Mouse (Mus musculus): ENCODE measurements at regions not wholly inside any gene's neighbourhood (a gene's known extent, or its start where the extent isn't known, plus 50 kb on each side); places are given as distances from the start of the nearest gene placed in this dataset.

- no peak for DNase-seq
These were observed 220.0 kb upstream of the N4bp1 start for GRCm38 (mm10) chr8:87105106-87105505.

- peak; percentile 93 for DNase-seq
These were observed 210.2 kb upstream of the N4bp1 start for GRCm38 (mm10) chr8:87095211-87095610.

GRCm38 (mm10) chr8:87094685-87095084 lies 209.6 kb upstream of the N4bp1 start:
- DNase-seq, result peak; percentile 92

GRCm38 (mm10) chr8:87093716-87094115 lies 208.7 kb upstream of the N4bp1 start:
- DNase-seq, result no peak

- no peak for DNase-seq
These were observed 208.0 kb upstream of the N4bp1 start for GRCm38 (mm10) chr8:87093081-87093480.

GRCm38 (mm10) chr8:87087451-87088095 lies 202.5 kb upstream of the N4bp1 start:
- DNase-seq, result no peak

- no peak for DNase-seq
These were observed 193.2 kb upstream of the N4bp1 start for GRCm38 (mm10) chr8:87078260-87078659.

GRCm38 (mm10) chr8:87075921-87076320 lies 190.9 kb upstream of the N4bp1 start:
- no peak for DNase-seq

- DNase-seq, result no peak
These were observed 186.2 kb upstream of the N4bp1 start for GRCm38 (mm10) chr8:87071224-87071623.

- no peak for DNase-seq
These were observed 182.0 kb upstream of the N4bp1 start for GRCm38 (mm10) chr8:87067106-87067505.

GRCm38 (mm10) chr8:87064768-87065167 lies 179.7 kb upstream of the N4bp1 start:
- DNase-seq, result peak; percentile 37

GRCm38 (mm10) chr8:87064250-87064747 lies 179.2 kb upstream of the N4bp1 start:
- DNase-seq, result peak; percentile 37

- no peak for DNase-seq
These were observed 178.5 kb upstream of the N4bp1 start for GRCm38 (mm10) chr8:87063588-87063987.

GRCm38 (mm10) chr8:87049746-87050145 lies 164.7 kb upstream of the N4bp1 start:
- peak; percentile 80 for DNase-seq

- no peak for DNase-seq
These were observed 164.1 kb upstream of the N4bp1 start for GRCm38 (mm10) chr8:87049196-87049595.

GRCm38 (mm10) chr8:87046590-87046989 lies 161.5 kb upstream of the N4bp1 start:
- peak; percentile 61 for DNase-seq

GRCm38 (mm10) chr8:87043016-87043415 lies 158.0 kb upstream of the N4bp1 start:
- DNase-seq, result peak; percentile 80

- peak; percentile 82 for DNase-seq
These were observed 152.7 kb upstream of the N4bp1 start for GRCm38 (mm10) chr8:87037620-87038380.

GRCm38 (mm10) chr8:87035996-87036395 lies 150.9 kb upstream of the N4bp1 start:
- peak; percentile 55 for DNase-seq

- DNase-seq, result no peak
These were observed 143.1 kb upstream of the N4bp1 start for GRCm38 (mm10) chr8:87028171-87028570.

- DNase-seq, result peak; percentile 92
These were observed 140.9 kb upstream of the N4bp1 start for GRCm38 (mm10) chr8:87025946-87026345.

GRCm38 (mm10) chr8:87019795-87020194 lies 134.7 kb upstream of the N4bp1 start:
- DNase-seq, result no peak

- DNase-seq, result peak; percentile 71
These were observed 90.5 kb upstream of the N4bp1 start for GRCm38 (mm10) chr8:86975546-86975945.

GRCm38 (mm10) chr8:86971736-86972135 lies 86.7 kb upstream of the N4bp1 start:
- peak; percentile 27 for DNase-seq

Measured in heart, adult 11 months (tissue).